Mouse (Mus musculus) thymus, adult 2 months (tissue): ENCODE measurements at regions not wholly inside any gene's neighbourhood (a gene's known extent, or its start where the extent isn't known, plus 50 kb on each side); places are given as distances from the start of the nearest gene placed in this dataset.

ENCODE experiments used
- CTCF ChIP-seq: fragments of 200-500 bp; IDR thresholded peaks from 2 replicates; pipeline ENCODE4 v1.5.1; 2012; ENCODE audit warnings: mild to moderate bottlenecking, control low read depth, low read length, moderate library complexity, borderline replicate concordance; ENCODE audit not compliant: control insufficient read depth, poor library complexity, insufficient read depth; ENCODE audit errors: extremely low read depth
- POLR2A ChIP-seq: fragments of 200-500 bp; IDR thresholded peaks from 2 replicates; pipeline ENCODE4 v1.6.1; 2012; ENCODE audit warnings: mild to moderate bottlenecking, low read length, control low read depth, moderate library complexity; ENCODE audit not compliant: control insufficient read depth, poor library complexity, insufficient read depth; ENCODE audit errors: extremely low read depth

GRCm38 (mm10) chr1:77820101-77820500 is 305.2 kb upstream of the Epha4 start:
- TF ChIP-seq CTCF (no peak), POLR2A (no peak)
